Mouse (Mus musculus) embryonic fibroblast, embryonic 13.5 days (primary cell): ENCODE data around the gene Tnrc6b.

Experiments used
- CTCF ChIP-seq: IDR thresholded peaks from 2 replicates; pipeline ENCODE4 v1.5.1; 2011; ENCODE audit warnings: mild to moderate bottlenecking, control low read depth, low read length, moderate library complexity, borderline replicate concordance; ENCODE audit not compliant: insufficient read depth
- POLR2A ChIP-seq: IDR thresholded peaks from 2 replicates; pipeline ENCODE4 v1.6.1; 2011; ENCODE audit warnings: low read depth, mild to moderate bottlenecking, control low read depth, low read length, moderate library complexity

- TF ChIP-seq POLR2A (no peak), CTCF (no peak)
These were observed 228.3 kb downstream of the Tnrc6b start for GRCm38 (mm10) chr15:80939401-80939800.
